Mouse (Mus musculus) small intestine, adult 2 months (tissue): ENCODE measurements around the gene Cpox.
"Not testable (repeated sequence)": the region's sequence is repeated elsewhere in the genome, so short reads cannot be mapped to it uniquely, and the experiment has no call there.

Experiments used
- CTCF ChIP-seq: fragments of 200-500 bp; IDR thresholded peaks from 2 replicates; pipeline ENCODE4 v1.5.1; 2012; ENCODE audit warnings: low read depth, mild to moderate bottlenecking, control low read depth, inconsistent platforms, low read length, moderate library complexity, mixed read lengths; ENCODE audit not compliant: insufficient replicate concordance, insufficient read length; ENCODE audit errors: extremely low read depth
- POLR2A ChIP-seq: fragments of 200-500 bp; IDR thresholded peaks from 2 replicates; pipeline ENCODE4 v1.6.1; 2012; ENCODE audit warnings: low read depth, mild to moderate bottlenecking, control low read depth, inconsistent platforms, low read length, moderate library complexity

DNA sequence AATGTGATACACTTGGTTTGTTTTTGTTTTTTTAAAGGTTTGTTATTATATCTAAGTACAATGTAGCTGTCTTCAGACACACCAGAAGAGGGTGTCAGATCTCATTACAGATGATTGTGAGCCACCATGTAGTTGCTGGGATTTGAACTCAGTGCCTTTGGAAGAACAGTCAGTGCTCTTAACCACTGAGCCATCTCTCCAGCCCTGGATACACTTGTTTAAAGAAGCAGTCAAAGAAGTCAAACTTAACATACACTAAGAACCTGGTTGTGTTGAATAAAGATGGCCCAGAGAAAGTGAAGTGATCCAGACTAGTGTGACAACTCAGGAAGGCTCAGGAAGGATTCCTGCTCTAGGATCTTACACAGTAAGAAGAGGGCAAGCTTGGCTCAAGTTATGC is 5.0 kb upstream of the Cpox start:
- not testable (repeated sequence) for TF ChIP-seq CTCF, POLR2A
